Mouse (Mus musculus) erythroblast, embryonic 14.5 days (primary cell): Measurements from ENCODE around the gene Prss32. TPM values are rescaled to one million over a fixed set of nuclear protein-coding genes. Genes with fewer than 3 reads are reported as not detected.

Experiments used
- H3K27me3 ChIP-seq: 2 replicates; pipeline ENCODE4 v1.6.1; 2012; ENCODE audit warnings: inconsistent platforms; ENCODE audit not compliant: control insufficient read depth
- H3K36me3 ChIP-seq: 2 replicates; pipeline ENCODE4 v1.6.1; 2012; ENCODE audit warnings: mild to moderate bottlenecking, inconsistent platforms; ENCODE audit not compliant: control insufficient read depth
- H3K4me1 ChIP-seq: 2 replicates; pipeline ENCODE4 v1.6.1; 2012; ENCODE audit warnings: inconsistent platforms; ENCODE audit not compliant: control insufficient read depth
- H3K4me3 ChIP-seq: replicated peaks from 2 replicates; pipeline ENCODE3; 2012; ENCODE audit warnings: moderate library complexity, mild to moderate bottlenecking, inconsistent platforms
- H3K9me3 ChIP-seq: 2 replicates; pipeline ENCODE4 v1.6.1; 2012; ENCODE audit warnings: low read length, inconsistent platforms, mixed read lengths; ENCODE audit not compliant: control insufficient read depth
- GATA1 ChIP-seq: IDR thresholded peaks from 2 replicates; pipeline ENCODE4 v1.6.1; 2012; ENCODE audit warnings: low read length, inconsistent platforms, mixed read lengths
- TAL1 ChIP-seq: IDR thresholded peaks from 3 replicates; pipeline ENCODE4 v1.6.1; 2012; ENCODE audit warnings: low read length, inconsistent platforms, mixed read lengths
- polyA plus RNA-seq: library from polyadenylated mRNA; stranded (reverse); fragments of >175 nt; gene quantifications from 2 replicates; pipeline ENCODE4 v1.2.3, GENCODE M21; 2012

Prss32 gene
- polyA plus RNA-seq, 1 experiment, result 0.03 TPM

DNA sequence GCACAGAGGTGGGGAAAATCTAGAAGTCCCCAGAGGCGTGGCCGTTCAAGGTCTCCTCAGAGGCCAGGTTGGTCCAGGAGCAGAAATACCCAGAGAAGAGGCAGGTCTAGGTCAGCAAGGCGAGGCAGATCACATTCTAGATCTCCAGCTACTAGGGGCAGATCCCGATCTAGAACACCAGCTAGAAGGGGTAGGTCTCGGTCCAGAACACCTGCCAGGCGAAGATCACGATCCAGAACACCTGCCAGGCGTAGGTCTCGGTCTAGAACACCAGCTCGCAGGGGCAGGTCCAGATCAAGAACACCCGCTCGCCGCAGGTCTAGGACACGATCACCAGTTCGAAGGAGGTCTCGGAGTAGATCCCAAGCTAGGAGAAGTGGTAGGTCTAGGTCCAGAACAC is 28.0 kb upstream of the Prss32 start:
- Histone ChIP-seq H3K4me3 (no peak overlapping the region), H3K36me3 (peaks cover 100% of the 10 kb centered on the region), H3K27me3 (peaks cover 12% of the 10 kb centered on the region; the same call in 1 of the 2 replicates), H3K4me1 (no peaks in the 10 kb centered on the region), H3K9me3 (peaks cover 66% of the 10 kb centered on the region)
- TF ChIP-seq GATA1 (no peak), TAL1 (no peak)

DNA sequence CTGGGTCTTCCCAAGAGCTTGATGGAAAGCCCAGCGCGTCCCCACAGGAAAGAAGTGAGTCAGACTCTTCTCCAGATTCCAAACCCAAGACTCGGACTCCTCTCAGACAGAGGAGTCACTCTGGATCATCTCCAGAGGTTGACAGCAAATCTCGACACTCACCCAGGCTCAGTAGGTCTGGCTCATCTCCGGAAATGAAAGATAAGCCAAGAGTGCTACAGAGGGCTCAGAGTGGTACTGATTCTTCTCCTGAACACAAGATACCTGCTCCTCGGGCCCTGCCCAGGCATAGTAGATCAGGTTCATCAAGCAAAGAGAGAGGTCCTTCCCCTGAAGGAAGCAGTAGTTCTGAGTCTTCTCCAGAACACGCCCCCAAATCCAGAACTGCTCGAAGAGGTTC is 25.1 kb upstream of the Prss32 start:
- TF ChIP-seq TAL1 (no peak), GATA1 (no peak)
- Histone ChIP-seq H3K36me3 (peaks cover 100% of the 10 kb centered on the region), H3K9me3 (peaks cover 72% of the 10 kb centered on the region), H3K4me1 (peaks cover 2% of the 10 kb centered on the region; the same call in 1 of the 2 replicates), H3K27me3 (peaks cover 12% of the 10 kb centered on the region; the same call in 1 of the 2 replicates), H3K4me3 (no peak overlapping the region)

DNA sequence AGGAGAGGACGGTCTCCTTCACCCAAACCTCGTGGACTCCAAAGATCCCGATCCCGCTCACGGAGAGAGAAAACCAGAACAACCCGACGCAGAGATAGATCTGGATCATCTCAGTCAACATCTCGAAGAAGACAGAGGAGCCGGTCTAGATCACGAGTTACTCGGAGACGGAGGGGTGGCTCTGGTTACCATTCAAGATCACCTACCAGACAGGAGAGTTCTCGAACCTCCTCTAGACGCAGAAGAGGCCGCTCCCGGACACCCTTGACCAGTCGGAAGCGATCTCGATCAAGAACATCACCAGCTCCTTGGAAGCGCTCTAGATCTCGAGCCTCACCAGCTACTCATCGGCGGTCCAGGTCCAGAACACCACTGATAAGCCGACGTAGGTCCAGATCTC is 24.4 kb upstream of the Prss32 start:
- H3K4me1 ChIP-seq, result peaks cover 2% of the 10 kb centered on the region; the same call in 1 of the 2 replicates

DNA sequence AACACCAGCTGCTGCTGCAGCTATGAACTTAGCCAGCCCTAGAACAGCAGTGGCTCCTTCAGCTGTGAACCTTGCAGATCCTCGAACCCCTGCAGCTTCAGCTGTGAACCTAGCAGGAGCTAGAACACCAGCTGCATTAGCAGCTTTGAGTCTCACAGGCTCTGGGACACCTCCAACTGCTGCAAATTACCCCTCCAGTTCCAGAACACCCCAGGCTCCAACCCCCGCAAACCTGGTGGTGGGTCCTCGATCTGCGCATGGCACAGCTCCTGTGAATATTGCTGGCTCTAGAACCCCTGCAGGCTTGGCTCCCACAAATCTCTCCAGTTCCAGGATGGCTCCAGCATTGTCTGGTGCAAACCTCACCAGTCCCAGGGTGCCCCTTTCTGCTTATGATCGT is 22.9 kb upstream of the Prss32 start:
- H3K36me3 ChIP-seq, result peaks cover 100% of the 10 kb centered on the region
- H3K9me3 ChIP-seq, result peaks cover 55% of the 10 kb centered on the region
- no peak for TF ChIP-seq GATA1
- TF ChIP-seq TAL1, result no peak
- no peak overlapping the region for H3K4me3 ChIP-seq
- H3K27me3 ChIP-seq, result peaks cover 7% of the 10 kb centered on the region; the same call in 1 of the 2 replicates
- peaks cover 2% of the 10 kb centered on the region; the same call in 1 of the 2 replicates for H3K4me1 ChIP-seq

More for the DNA sequence above, 24.4 kb upstream of the Prss32 start:
- Histone ChIP-seq H3K9me3 (peaks cover 68% of the 10 kb centered on the region), H3K4me3 (no peak overlapping the region), H3K36me3 (peaks cover 100% of the 10 kb centered on the region), H3K27me3 (peaks cover 12% of the 10 kb centered on the region; the same call in 1 of the 2 replicates)
- no peak for TF ChIP-seq TAL1

DNA sequence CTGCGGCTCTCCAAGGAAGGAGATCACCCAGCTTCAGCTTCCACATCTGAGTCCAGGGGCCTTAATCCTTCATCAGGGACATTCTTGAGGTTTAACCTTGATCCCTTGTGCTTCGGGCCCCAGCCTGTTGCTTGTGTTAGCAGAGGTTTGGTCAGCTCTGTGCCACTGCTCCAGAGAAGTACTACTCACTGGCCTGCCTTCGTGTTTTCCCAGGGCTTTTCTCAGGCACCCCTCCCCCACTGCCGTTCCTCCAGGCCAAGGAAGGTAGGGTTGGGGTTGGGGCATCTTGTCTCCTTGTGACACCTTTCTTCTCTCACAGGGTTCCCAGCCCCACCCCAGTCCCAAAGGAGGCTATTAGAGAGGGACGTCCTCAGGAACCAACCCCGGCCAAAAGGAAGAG is 21.6 kb upstream of the Prss32 start:
- Histone ChIP-seq H3K4me3 (no peak overlapping the region), H3K27me3 (peaks cover 4% of the 10 kb centered on the region; the same call in 1 of the 2 replicates), H3K36me3 (peaks cover 100% of the 10 kb centered on the region), H3K9me3 (peaks cover 42% of the 10 kb centered on the region), H3K4me1 (peaks cover 4% of the 10 kb centered on the region)
- TF ChIP-seq TAL1 (no peak), GATA1 (no peak)

DNA sequence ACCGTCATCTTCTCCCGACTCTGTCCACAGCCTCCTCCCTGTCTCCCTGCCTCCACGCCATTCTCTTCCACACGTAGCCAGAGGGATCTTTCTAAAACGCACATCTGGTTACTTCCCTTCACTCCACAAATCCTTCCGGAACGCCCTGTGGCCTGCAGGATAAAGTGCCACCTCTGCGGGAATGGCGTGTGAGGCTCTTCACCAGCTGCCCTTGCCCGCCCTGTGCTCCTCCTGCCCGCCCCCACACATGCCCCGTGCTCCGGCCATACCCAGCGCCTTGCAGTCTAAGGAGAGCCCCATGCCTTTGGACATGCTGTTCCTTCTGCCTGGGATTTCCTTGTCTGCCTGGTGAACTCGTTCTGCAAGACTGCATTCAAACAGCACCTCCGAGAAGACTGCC is 20.6 kb upstream of the Prss32 start:
- Histone ChIP-seq H3K9me3 (peaks cover 32% of the 10 kb centered on the region), H3K4me3 (no peak overlapping the region), H3K27me3 (peaks cover 4% of the 10 kb centered on the region; the same call in 1 of the 2 replicates), H3K4me1 (peaks cover 12% of the 10 kb centered on the region), H3K36me3 (peaks cover 96% of the 10 kb centered on the region)
- no peak for TF ChIP-seq GATA1
- no peak for TF ChIP-seq TAL1

- Histone ChIP-seq H3K4me3 (no peak overlapping the region), H3K27me3 (peaks cover 3% of the 10 kb centered on the region; the same call in 1 of the 2 replicates), H3K4me1 (peaks cover 18% of the 10 kb centered on the region), H3K9me3 (peaks cover 27% of the 10 kb centered on the region), H3K36me3 (peaks cover 90% of the 10 kb centered on the region)
- TF ChIP-seq GATA1 (no peak), TAL1 (no peak)
These were observed 20.0 kb upstream of the Prss32 start for GRCm38 (mm10) chr17:23823614-23824013.

DNA sequence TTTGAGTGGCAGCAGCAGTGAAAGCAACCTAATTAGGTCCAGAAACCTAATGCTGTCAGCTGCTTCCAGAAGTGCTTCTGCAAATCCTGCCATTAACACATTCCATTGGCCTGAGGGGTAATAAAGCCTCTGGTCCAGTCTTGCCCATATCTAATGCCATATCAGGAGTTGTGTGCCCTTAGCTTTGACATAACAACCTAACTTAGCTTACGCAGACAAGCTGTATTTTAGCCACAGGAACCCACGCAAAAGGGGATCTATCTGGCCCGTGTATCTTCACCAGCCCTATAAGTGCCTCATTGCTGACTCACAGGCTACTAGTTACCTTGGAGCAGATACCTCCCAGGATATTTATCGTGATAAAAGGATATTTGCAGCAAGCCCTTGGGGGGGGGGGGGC is 18.1 kb upstream of the Prss32 start:
- peaks cover 70% of the 10 kb centered on the region for H3K36me3 ChIP-seq

GRCm38 (mm10) chr17:23828271-23829001 is 15.2 kb upstream of the Prss32 start:
- peaks cover 10% of the 10 kb centered on the region for H3K9me3 ChIP-seq
- peaks cover 28% of the 10 kb centered on the region for H3K27me3 ChIP-seq
- H3K4me1 ChIP-seq, result peaks cover 23% of the 10 kb centered on the region
- no peak for TF ChIP-seq TAL1
- no peak for TF ChIP-seq GATA1
- peak overlapping the region; percentile 86 for H3K4me3 ChIP-seq
- H3K36me3 ChIP-seq, result peaks cover 42% of the 10 kb centered on the region

More for the DNA sequence above, 18.1 kb upstream of the Prss32 start:
- no peak overlapping the region for H3K4me3 ChIP-seq
- peaks cover 17% of the 10 kb centered on the region for H3K9me3 ChIP-seq
- peaks cover 5% of the 10 kb centered on the region for H3K27me3 ChIP-seq
- TF ChIP-seq GATA1, result no peak
- H3K4me1 ChIP-seq, result peaks cover 24% of the 10 kb centered on the region
